Mouse (Mus musculus): Measurements from ENCODE around the gene Dcdc2b. TPM values are rescaled to one million over a fixed set of nuclear protein-coding genes. Genes with fewer than 3 reads are reported as not detected.

The Dcdc2b gene
- polyA plus RNA-seq (2017; shearing (Covaris generic)), result 1 to 10 TPM; 3.9 to 7.0 TPM

DNA sequence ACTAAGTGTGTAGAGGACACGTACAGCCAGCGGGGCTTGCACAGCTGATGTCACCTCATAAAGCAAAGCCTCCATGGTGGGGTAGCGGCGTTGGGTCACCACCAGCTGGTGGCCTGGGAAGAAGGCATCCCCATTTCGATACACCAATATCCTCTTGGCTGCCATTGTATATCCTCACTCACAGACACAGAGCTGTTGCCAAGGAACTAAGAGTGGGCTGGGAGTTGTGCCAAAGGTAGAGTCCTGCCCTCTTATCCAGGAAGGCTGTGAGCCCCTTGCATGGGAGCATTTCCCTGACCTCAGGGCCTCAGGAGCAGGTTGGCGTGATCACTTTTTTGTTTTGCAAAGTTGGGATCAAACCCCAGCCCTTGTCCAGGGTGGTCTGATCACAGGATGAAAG lies at the start of gene Dcdc2b:
Dcdc2b (minus strand) TSS at position 165 of the 400 bp plus-strand sequence.
- no peak for ATAC-seq

DNA sequence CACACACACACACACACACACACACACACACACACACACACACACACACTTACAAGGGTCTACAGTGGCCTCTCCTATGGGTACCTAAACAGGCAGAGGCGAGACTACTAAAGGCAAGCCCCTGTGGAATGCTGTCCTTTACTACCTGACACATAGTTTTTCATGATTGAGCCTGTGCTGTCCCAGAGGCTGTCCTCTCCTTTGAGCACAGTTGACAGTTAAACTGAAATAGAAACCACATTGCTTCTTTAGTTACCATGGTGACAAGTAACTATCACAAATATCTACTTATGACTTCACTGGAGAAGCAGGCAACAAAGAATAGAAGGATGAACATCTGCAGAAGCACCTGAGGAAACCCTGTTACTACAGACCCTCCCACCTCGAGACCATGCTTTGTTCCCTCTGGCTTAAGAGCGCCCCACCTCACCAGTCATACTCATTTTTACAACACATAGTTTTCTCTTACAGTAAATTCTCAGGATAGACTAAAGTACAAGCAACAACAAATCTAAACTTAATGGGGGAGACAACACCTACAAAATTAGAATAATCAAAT lies 48.3 kb upstream of the Dcdc2b start:
- ATAC-seq, result no peak

DNA sequence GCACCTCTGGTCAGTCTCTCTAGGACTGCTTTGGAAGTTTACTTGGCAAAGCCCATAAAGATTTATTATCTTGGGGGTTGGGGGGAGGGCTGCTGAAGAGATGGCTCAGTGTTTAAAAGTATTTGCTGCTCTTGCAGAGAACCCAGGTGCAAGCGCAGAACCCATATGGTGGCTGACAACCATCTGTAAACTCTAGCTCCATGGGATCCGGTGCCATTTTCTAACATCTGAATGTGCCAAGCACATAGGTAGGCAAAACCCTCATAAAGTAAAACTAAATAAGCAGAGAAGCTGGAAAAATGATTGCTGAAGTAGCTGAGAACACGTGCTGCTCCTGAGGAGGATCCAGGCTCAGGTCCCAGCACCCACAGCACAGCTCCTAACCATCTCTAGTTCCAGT lies 47.5 kb upstream of the Dcdc2b start:
- ATAC-seq, result no peak

DNA sequence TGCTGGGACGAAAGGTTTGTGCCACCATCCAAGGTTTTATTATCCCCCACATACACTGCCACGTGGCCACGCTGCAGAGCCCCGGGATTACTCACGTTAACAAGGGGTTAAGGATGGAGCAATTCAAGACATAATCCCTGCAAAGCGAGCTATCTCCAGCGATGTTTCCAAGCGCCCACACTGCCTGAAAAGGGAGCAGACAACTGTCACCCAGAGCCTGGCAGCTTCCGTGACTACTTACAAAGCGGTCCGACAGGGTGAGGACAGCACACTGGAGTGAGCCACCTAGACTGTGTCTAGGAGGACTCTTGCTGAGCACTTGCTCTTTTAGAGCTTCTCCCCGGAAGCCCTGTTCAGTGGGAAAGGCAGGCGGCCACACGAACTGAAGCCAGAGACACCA lies 40.7 kb upstream of the Dcdc2b start:
- ATAC-seq, result no peak

DNA sequence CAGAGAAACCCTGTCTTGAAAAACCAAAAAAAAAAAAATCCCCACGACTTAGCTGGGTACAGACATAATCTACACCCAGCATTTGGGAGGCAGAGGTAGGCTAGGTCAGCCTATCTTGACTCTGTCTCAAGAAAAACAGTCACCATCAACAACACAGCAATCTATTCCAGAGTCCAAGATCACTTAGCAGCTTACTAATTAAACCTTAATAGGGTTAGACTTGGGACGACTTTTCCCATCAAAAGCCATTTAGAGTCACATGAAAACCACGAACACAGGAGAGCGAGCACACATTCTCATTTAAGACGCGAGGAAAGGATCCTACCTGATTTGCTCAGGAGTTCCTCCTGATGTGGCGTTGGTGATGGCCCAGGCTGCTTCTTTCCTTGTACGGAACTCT lies 36.3 kb upstream of the Dcdc2b start:
- no peak for ATAC-seq

DNA sequence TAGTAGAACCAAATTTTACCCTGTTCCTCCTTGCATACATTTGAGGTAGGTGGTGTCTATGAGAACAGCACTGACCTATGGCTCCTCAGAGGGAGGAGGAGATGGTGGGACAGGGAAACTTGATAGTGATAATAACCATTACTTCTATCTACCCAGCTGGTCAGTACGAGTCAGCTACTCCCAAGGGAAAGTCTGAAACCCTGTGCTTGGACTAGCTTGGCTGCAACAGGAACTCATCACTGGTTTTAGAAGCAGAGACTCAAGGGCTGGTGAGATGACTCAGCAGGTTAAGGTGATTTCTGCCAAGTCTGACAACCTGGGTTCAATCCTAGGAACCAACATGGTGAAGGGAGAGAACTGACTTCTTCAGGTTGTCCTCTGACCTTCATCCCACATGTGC lies 34.6 kb upstream of the Dcdc2b start:
- ATAC-seq, result no peak

DNA sequence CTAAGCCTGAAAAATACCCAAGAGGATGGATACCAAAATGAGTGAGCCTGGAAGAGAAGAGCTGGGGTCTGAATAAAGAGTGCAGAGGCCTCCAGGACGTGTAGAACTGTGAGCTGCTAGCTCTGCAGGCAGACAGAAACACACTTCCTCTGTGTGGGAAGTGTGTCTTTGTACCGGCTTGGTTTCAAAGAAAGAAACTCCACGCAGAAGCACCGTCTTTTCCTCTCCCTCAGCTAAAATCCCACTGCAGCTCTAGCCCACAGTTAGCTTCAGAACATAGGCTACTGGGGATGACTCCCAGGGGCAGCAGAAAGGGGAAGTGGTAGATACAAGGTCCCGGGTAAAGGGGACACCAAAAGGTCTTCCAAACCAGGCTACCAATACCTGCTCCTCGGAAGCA lies 31.1 kb upstream of the Dcdc2b start:
- ATAC-seq, result no peak

DNA sequence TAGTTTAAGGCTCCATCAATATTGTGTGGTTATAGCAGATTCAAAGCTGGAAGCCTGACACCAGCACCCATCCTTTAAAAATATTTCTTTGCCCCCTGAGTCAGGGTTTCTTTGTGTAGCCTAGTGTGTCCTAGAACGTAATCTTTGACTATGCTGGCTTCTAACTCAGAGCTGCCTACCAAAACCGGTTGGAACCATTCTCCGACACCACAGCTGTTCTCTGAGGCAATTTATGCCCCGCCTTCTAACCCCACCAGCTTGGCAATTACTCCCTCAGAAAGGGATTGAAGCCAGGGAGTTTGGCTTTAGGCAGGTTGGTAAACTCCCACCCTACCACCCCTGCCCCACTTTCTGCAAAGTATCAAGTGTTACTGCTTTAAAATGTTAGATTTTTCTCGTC lies 27.7 kb upstream of the Dcdc2b start:
- no peak for ATAC-seq

DNA sequence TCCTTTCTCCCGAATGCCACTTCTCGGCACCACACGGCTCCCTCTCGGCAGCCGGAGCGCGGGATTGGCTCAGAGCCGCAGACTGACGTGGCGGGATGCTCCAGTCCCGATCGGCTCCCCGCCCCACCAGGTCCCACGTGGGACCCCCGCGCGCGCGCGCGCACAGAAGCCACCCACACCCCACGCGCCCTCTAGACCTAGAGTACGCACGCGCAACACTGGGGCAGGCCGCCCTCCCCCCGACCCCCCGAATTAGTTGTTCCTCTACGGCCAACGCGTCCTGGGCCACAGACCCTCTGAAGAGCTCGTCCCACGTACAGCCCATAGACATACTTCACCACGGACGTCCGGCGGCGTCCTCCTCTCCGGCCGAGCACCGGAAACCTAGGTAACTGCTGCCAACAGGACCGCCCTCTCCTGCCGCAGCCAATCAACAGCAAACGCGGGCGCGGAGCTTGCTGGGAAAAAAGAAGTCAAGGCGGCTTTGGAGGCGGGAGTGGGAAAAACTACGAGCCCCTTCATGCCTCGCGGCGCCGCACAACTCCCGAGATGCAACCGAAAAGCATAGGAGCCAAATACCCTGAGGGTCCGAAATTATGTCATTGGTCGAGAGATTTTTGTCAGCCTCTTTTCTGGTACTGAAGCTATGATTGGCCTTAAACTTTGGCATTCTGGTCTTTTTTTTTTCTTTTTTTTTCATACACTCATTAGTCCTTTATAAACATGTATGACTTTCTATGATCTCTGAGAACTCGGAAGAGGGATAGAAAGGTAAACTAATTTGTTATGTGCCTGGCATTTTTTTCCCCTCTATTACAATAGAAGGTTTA lies 26.8 kb upstream of the Dcdc2b start, which contains the start of gene Txlna:
Txlna (minus strand) TSS at position 428 of the 830 bp plus-strand sequence.
- peak; percentile 93 for ATAC-seq

DNA sequence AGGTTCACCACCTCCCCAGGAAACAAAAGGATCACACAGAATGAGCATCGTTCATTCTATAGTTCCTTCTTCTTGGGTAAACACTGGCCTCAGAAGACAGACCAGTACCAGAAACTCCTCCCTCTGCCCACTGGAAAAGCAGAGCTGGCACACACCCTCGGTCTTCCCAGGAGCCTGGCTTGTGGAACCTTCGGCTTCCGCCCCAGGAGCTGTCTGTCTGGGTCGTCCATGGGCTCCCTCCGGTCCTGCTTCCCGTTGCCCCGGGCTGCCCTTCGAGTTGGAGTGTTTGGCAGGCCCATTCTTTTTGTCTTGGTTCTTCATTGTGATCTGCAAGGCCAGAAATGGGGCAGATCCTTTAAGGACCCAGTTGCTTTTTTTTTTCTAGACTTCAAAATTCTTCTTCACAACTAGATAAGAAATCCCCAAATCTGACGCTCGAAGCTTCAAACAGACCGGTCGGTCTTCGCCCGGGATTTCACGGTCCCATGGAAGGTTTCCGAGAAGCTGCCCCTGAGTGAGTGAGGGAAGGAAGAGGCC lies 26.1 kb upstream of the Dcdc2b start:
- ATAC-seq, result no peak

DNA sequence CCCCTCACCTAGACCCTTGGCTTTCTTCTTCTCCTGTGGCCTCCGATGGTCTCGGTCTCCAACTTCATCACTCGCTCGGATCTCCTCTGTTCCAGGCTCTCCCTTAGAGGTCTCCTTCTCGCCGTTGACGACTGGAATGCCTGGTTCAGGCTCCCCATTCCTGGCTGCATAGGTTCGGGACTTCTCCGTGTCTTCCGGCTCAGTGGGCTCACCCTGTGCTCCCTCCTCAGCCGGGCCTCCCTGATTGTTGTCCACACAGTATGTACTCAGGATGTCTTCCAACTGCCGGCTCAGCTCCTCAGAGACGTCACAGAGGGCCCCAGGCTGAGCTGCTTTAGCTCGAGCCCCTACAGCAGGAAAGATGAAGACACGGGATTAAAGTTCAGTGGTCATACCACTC lies 25.2 kb upstream of the Dcdc2b start:
- ATAC-seq, result no peak

DNA sequence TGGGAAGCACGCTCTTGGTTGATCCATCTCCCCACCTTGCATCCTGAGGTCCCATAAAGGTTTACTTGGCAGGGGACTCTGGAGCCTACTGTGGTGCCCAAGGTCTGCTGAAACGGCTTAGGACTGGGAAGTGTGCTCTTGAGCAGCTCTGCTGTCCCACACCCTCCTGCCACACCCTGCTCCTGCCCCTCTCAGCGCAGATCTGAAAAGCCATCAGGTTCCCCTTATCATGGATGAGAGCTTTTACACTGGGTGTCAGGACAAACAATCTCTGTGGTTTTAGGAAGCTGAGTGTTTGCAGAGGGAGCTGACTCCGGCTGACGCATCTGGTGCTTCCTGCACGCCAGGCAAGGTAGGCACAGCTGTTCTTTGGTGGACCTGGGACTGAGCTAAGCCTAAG lies 19.8 kb upstream of the Dcdc2b start:
- no peak for ATAC-seq

DNA sequence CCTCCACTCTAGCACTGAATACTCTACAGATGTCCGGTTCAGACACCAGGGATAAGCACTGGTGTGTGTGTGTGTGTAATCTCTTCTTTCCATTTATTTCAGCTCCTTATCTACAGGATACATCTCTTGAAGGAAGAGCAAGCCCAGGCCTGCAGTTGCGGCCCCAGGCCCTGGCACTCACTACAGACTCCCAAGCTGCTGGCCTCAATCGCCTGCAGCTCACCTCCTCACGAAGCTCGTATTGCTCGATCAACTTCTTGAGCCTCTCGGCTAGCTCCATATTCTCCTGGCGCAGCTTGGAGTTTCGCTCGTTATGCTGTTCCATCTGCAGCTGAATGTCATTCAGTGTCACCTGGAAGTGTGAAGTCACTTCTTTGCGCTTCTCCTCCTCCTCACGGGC lies 17.8 kb upstream of the Dcdc2b start:
- no peak for ATAC-seq

DNA sequence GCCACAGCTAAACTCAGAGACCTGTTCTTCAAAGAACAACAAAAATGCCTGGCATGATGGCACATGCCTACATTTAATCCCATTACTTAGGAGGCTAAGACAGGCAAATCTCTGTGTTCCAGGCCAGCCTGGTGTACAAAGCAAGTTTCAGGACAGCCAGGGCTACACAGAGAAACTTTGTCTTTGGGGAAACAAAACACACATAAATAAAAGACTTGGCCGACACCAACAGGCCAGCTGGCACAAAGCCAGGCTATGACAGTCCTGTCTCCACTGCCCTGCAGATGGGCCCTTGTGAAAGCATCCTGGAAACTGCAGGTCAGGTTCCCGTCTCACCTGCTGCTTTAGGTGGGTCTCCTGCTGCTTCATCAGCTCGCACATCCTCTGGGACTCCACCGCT lies 16.9 kb upstream of the Dcdc2b start:
- no peak for ATAC-seq

DNA sequence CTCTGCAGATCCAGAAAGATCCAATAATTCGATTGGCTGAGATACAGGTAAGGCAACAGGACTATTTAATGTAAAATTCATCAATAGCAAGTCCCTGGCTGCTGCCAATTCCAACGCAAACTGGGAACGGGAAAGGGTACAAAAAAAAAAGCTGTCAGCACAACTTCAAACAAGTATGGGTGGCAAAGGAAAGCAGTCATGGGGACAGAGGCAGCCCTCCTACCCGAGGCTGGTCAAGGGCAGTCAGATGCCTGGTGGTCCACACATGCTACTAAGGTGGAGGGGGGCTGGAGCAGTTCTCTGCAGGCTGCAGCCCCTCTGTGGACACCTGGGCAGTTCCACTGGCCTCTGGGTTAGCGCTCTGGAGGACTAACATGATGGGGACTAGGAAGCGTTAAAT lies 12.0 kb upstream of the Dcdc2b start:
- no peak for ATAC-seq

DNA sequence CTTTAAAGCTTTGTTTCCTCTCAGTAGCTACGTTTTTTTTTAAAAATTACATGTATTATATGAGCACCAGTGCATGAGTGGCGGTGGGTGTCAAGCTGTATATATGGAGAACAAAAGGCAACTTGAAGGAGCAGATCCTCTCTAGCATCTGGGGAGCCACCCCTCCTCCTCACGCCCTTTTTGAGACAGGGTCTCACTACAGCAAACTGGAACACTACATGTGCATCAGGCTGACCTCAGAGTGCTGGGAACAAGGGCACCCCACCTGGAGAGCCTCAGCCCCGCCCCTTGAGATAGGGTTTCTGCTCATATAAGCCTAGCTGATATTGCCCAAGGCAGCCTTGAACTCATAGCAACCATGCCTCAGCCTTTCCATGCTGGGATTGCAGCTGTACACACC lies 11.4 kb upstream of the Dcdc2b start:
- no peak for ATAC-seq

DNA sequence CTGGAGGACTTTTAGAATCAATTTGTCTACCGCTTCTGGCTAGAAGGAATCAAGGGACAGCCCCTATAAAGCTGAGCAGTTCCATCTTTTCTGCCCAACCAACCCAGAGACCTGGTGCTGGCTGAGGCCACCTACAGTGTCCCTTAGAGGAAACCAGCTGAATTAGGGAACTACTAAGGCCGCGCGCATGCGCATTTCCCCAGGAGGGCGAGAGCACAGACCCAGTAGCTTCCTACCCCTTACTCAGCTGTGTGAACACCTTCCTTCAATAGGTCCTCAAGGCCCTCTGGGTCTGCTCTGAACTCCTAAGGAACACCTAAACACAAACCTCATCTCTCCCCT lies 10.9 kb upstream of the Dcdc2b start:
- peak; percentile 30 for ATAC-seq

DNA sequence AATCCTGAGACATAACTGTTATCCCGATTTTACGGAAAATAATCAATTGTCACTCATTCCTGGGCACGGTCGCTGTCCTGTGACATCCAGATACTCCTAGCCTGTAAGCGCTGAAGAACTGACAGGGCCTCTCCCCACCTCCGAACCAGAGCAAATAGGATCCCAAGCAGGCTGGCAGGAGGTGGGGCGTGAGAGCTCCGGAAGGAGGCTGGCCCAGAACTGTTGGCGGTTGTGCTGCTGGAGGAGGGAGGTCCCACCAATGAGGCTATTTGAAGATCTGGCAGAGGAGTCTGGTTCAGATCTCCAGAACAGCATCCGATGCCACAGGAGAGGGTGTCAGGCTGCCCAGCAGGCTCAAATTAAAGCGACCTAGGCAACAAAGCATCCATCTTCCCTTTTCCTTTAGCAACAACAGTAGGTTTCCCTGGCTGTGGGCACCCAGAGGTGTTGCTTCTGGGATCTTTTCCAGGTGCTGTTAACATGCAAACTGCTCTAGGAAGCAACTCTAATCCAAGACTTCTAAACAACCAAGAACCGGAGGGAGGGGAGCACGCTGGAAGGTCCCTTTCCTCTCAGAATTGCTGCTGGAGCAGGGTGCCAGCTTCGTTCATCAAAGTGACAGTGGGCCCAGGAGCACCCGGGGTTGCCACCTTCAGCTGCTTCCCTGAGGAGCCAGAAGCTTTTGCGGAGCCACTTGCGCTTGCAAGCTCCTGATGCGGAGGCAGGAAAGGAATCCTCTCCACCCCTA lies 10.4 kb upstream of the Dcdc2b start:
- ATAC-seq, result peak; percentile 94

DNA sequence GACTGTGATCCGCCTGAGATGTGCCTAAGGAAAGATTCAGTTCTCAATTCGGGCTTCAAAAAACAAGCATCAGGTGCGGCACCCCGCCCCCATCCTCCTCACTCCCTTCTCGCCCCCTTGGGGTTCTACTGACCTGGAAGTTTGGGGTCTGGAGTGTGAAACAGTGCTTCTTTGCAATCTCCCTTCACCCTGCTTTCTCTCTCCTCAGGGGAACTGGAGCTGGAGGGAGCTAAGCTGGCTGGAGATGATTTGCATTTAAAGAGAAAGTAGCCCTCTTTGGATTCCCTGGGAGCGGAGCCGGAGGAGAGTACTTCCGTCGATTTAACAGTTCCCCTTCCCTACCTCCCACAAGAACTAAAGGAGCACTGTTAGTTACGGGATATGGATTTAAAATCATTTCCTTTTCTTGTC lies 9.6 kb upstream of the Dcdc2b start, which contains the start of gene Ccdc28b:
Ccdc28b (minus strand) TSS at position 267 of the 411 bp plus-strand sequence.
- ATAC-seq, result no peak

DNA sequence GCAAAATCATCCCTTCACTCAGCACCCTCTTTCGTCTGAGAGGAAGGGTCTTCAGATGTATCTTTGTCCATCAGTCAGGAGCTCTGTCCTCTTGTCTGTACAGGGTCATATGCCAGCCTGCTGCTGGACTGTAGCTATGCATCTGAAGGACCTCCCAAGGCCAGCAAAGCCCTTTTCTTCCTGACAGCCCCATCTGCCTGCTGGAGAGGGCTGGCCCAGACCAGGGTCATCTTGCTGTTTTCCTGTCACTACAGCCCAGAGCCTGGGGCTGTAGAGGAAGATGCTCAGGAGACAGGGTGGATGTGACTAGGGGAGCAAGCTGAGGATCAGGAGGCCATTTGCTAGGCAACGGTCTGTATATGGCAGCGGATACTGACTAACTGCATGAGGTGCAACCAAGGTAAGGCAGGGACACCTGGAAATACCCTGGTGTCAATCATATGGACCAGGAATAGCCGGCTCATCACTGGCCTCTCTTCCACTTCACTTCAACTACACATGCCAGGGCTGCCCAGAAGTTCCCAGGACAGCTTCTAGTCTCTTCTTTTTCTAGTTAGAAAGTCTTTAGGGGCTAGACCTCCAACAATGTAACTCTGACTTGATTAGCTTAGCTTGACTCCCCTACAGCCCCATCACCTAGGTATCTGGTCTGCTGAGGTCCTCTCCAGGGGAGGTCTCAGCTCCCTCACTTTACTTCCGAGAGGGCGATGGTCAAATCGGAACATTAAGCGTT lies 8.9 kb upstream of the Dcdc2b start:
- no peak for ATAC-seq

DNA sequence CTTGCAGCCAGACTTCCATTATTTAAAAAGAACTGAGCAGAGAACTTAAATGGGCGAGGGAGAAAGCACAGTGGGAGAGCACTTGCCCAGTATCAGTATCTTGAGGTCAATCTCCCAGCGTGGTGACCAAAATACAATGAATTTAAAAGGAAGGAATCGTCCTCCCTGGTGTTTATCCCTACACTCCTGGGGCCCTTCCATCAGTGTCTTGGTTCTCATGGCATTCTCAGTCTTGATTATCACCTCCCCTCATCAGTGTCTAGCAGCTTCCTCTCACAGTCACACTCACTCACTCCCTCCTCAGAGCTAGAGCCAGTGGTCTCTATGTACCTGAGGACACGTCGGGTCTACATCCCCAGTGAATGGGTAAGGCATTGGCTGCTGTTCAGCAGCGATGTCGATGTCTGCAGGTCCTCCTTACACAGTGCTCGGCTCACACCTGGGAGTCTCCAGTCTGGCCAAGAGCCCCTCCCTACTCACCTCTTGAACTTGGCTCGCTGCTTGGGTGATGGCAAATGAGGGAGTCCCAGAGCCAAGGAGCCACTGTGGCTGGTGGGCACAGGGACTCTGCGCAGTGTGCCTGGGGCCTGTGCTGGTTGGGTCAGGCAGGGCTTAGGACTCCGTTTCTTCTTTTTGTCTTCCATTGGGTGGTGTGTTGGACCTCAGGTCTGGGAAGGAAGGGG lies 8.2 kb upstream of the Dcdc2b start:
- no peak for ATAC-seq

DNA sequence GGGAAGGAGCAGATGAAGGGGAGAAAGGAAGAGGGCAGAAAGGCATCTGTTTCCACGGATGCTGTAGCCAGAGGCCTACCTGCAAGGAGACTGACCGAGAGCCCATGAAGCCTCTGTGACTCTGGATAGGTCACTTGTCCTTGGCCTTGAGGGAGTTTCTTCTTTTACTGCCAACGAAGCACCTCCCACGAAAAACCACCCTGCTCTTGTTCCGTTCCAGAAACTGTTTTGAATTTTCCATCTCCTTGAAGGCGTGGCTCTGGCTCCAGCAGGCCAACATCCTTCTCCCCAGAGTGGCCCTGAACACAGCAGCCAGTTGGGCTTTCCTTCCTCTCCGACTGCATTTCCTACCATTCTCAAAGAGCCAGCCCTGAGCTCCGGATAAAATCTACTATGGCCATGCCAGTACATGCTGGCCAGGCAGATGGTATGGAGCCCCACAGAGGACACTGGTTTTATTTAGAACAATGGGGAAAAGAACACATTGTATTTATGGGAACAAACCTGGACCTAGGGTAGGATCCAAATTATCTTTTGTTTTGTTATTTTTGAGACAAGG lies 7.3 kb upstream of the Dcdc2b start:
- ATAC-seq, result no peak

Data from CD4-positive, CD25-positive, alpha-beta regulatory T cell, adult 4 months (primary cell).